Mouse (Mus musculus): ENCODE measurements around the gene Gm49405.
A peak's percentile ranks its signal among the peaks of the same experiment; 100 is the strongest.

Gm49405 gene

DNA sequence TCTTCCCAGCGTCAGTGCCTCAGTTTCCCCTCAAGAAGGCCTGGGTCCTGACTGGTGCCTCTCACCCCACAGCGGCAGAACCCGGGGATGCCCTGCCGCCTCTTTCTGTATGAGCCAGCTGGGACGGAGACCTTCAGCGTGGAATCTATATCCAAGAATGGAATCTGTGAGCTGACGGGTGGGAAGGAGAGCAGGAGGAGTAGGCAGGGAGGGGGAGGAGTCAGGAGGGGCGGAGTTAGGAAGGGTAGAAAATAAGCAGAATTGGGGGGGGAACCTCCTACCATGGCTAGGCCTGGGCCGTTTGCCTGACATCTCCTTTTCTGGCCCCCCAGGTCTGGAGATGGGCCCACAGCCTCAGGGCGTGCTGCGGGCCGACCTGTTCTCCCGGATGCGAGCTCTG lies 12.4 kb upstream of the Gm49405 start:
- no peak for DNase-seq

- no peak for DNase-seq
Measured at GRCm38 (mm10) chr19:3988750-3989149, 11.7 kb upstream of the Gm49405 start.

GRCm38 (mm10) chr19:3990804-3991203 lies 9.6 kb upstream of the Gm49405 start:
- no peak for DNase-seq

DNA sequence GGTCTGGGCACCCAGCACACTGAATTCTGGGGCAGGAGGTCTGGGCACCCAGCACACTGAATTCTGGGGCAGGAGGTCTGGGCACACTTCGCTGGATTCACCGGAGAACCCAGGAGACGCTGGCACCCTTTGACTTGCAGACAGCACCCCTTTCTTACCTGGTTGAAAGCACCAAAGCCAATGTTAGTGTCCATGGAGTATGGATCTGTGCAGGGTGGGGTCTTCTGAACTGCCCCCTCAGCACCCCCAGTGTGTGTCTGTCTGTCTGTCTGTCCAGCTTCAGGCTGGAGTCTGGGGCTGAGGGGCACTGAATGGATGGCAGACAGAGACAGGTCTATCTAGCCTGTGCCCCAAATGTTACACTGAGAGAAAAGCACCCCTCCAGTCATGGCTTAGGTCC lies 8.9 kb upstream of the Gm49405 start:
- no peak for DNase-seq

DNA sequence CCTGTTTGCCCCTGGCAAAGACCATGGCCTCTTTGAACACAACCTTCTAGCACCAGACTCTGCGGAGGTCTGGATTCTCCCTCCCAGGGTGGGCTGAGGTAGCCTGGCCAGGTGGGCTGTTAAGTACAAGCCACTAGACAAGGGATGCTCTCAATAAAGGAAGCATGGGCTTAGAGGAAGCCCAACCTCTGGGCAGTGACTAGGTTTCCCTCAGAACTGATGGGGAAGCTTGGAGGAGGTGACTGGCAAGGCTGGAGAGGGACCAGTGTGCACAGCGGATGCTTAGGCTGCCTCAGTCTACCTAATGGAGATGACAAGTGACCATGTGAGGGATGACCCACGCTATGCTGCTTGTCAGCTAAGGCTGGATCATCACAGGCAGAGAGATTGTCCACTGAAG lies 8.5 kb upstream of the Gm49405 start:
- DNase-seq: no peak

GRCm38 (mm10) chr19:3992416-3992815 lies 8.0 kb upstream of the Gm49405 start, which contains the start of gene Tbx10:
Tbx10 (plus strand) TSS chr19:3992752.
- DNase-seq: no peak

DNA sequence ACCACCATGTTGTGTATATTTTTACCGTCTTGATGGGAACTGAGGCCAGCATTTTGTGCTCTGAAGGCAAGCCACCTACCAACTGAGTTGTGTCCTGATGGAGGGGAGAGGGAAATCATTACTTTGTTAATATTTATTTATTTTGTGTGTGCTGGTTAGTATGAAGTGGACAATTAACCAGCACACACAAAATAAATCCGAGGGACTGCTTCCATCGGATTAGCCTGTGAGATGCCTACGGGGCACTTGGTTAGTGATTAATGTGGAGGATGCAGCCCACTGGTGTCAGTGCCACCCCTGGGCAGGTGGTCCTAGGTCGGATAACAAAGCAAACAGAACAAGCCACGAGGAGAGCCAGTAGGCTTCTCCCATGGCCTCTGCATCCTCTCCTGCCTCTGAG lies 5.5 kb upstream of the Gm49405 start:
- no peak for DNase-seq

- DNase-seq: no peak
Measured at GRCm38 (mm10) chr19:3995505-3995904, 4.9 kb upstream of the Gm49405 start.

DNA sequence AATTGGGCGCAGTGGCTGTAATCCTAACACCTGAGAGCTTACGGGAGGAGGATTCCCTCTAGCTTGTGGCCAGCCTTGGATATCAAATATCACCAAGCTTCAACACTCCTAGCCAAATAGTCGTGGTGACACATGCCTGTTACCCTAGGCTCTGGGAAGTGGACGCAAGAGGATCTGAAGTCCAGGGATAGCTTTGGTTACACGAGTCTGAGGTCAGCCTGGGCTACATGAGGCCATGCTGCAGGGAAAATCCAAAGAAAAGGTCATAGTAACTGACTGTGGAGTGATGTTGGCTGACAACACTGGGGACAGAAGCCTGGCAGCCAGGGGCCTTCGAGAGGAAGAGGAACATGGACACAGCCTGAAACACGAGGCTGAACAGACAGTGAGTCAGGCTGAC lies 4.3 kb upstream of the Gm49405 start:
- DNase-seq: no peak

- no peak for DNase-seq
Measured at GRCm38 (mm10) chr19:3996747-3997146, 3.7 kb upstream of the Gm49405 start.

DNA sequence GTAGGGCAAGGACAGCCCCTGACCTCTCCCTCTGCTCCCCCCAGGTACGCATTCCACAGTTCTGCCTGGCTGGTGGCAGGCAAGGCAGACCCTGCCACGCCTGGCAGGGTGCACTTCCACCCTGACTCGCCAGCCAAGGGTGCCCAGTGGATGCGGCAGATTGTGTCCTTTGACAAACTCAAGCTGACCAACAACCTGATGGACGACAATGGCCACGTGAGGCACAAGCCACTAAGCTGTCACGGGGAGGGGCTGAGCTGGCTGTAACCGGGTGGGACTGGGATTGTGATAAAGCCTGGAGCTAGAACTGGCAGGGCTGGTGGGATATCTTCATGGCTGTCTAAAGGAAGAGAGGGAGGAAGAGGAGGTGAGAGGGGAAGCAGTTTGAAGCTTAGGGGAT lies 3.2 kb upstream of the Gm49405 start:
- DNase-seq: no peak

DNA sequence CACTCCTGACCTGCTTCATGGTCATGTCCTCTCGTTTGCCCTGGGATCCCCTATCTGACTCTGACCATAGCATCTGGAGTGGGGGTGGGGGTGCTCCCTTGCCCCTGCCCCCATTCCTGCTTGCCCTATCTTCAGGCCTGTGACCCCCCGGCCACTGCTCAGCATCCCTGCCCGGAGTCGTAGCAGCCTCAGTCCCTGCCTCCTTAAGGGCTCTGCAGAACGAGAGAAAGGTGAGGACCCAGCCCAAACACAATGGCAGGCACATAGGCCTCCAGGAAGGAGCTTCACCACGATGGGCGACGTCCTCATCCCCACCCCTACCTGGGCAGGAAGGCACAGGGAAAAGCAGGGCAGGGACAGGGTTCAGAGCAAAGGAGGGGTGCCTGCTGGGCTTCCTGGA lies 2.1 kb upstream of the Gm49405 start:
- no peak for DNase-seq

- no peak for DNase-seq
Measured at GRCm38 (mm10) chr19:3999121-3999730, 1.2 kb upstream of the Gm49405 start.

DNA sequence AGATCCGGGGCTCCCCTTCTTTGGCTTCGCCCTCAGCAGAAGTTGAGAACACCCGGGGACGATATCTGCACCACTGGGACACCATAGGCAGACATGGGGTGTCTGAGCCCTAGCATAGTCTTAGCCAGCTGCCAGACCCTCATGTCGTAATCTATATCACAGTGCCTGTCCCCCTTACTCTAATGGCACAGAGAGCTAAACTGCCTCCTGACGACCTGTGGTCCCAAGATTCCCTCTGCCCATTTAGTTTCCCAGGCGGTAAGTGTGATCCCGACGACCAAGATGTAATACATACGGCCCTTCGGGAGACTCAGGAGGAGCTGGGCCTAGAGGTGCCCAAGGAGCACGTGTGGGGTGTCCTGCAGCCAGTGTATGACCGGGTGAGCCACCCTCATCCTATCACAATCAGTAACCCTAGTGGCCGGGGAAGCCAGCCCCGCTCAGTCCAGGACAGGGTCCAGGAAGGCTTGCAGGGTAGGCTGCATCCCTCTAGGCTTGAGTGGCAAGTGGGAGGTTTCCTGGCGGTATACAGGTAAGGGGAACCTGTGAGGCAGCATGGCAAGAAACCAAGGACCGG lies 611 bp downstream of the Gm49405 start:
- DNase-seq: no peak

DNA sequence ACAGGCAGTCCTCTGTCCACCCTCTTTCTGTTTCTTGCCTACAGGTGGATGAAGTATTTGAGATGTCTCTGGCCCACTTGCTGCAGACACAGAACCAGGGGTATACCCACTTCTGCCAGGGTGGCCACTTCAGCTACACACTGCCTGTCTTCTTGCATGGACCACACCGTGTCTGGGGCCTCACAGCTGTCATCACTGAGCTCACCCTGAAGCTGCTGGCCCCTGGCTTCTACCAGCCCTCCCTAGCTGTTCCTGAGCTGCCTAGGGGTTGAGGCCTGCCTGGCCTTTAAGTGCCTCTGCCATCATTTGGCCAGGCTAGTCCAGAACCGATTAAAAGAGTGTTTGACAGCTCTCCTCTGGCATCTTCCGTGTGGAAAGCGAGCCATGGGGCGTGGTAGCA lies 1.3 kb downstream of the Gm49405 start:
- no peak for DNase-seq

DNA sequence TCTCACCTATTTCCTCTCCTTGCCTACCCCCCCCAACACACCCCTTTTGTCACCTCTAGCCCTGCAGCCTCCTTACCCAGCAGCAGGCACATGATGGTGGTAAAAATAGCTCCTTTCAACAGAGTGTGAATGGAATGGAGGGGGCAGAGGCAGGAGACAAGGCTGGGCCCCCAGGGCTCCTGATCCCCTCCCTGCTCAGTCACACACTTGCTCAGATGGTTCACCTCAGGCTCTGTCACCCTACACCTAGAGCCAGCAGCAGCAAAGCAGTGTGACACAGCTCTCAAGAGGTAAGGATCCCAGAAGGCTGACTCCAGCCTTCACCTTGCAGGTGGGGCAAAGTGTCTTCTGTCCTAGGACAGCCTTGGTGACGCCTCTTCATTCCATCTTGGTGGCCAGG lies 2.7 kb downstream of the Gm49405 start, which contains the start of gene Doc2g:
Gene Doc2g (plus strand): TSS at position 202 of the 400 bp plus-strand sequence.
- no peak for DNase-seq

DNA sequence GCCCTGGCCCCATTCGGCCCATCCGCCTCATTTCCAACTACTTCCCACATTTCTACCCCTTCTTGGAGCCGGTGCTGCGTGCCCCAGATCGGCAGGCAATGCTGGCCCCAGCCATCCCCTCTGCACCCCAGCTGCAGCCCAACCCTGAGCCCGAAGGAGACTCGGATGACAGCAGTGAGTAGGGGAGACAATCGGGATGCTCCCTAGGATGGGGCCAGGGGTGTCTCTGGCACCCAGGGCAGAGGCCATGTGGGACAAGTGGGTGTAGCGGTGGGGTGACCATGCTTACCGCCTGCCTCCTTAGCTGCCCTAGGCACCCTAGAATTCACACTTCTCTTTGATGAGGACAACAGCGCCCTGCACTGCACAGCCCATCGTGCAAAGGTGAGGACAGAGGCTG lies 3.2 kb downstream of the Gm49405 start:
- DNase-seq: no peak

GRCm38 (mm10) chr19:4004331-4004730 lies 3.9 kb downstream of the Gm49405 start:
- DNase-seq: no peak

DNA sequence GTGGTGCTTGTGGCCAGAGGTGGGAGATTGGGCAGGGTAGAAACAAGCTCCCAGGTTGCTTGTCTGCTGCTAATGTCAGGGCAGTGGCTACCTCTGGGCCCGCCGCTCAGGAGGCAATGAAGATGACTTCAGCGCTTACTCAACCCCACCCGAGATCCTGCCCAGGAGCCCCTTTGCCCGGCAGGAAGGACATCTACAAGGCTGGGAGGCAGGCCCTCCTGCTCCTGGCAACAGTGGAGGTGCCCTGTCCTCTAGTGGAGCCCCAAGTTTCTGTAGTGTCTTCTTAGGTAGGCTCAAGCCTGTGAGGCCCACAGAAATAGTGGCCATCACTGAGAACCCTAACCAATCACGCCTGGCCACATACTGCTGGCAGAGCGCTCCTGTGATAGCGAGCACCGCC lies 4.7 kb downstream of the Gm49405 start:
- no peak for DNase-seq

DNA sequence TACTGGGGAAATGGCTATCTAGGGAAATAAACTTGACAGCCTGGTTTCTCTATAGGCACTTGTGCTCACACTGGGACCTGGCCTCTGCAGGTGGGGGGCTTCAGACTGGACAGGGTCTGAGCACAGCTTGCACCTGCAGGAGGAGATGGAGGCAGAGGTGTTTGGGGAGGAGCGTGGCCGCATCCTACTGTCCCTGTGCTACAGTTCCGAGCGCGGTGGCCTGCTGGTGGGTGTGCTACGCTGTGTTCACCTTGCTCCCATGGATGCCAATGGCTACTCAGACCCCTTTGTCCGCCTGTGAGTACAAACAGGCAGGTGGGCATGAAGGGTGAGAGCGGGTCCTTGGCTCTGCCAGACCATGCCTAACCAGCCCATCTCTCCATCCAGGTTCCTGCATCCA lies 5.5 kb downstream of the Gm49405 start:
- no peak for DNase-seq

GRCm38 (mm10) chr19:4011086-4011485 lies 10.7 kb downstream of the Gm49405 start:
- no peak for DNase-seq

GRCm38 (mm10) chr19:4012432-4013022 lies 12.1 kb downstream of the Gm49405 start, which contains the start of gene Ndufv1:
Ndufv1 (minus strand) TSS chr19:4012806.
- peak; percentile 98 for DNase-seq

- no peak for DNase-seq
Measured at GRCm38 (mm10) chr19:4013066-4013465, 12.6 kb downstream of the Gm49405 start.

- no peak for DNase-seq
Measured at GRCm38 (mm10) chr19:4014802-4015201, 14.4 kb downstream of the Gm49405 start.

GRCm38 (mm10) chr19:4015635-4016034 lies 15.2 kb downstream of the Gm49405 start:
- DNase-seq: no peak
